Mouse (Mus musculus): ENCODE data around the gene Cd5.

GRCm38 (mm10) chr19:10718251-10718775 is 20.5 kb downstream of the Cd5 start:
- no peak for TF ChIP-seq CTCF (IDR thresholded peaks at IDR 0.05; ENCODE audit: low read depth, low read length)
- TF ChIP-seq POLR2A (IDR thresholded peaks at IDR 0.05; ENCODE audit: extremely low read depth, insufficient read depth, low read length) = no peak
